Mouse (Mus musculus) limb, embryonic 10.5 days (tissue): ENCODE measurements around the gene Mtfp1. TPM values are rescaled to one million over a fixed set of nuclear protein-coding genes. Genes with fewer than 3 reads are reported as not detected.

ENCODE experiments used
- DNase-seq: peaks from one replicate; pipeline ENCODE4 v3.0.0-alpha.2; 2017; ENCODE audit warnings: low spot score
- H3K27ac ChIP-seq: fragments of 300-500 bp; sonication (generic); 2 replicates; pipeline ENCODE4 v1.5.1; 2016; ENCODE audit warnings: mild to moderate bottlenecking
- H3K27me3 ChIP-seq: fragments of 300-500 bp; sonication (generic); 2 replicates; pipeline ENCODE4 v1.6.1; 2016; ENCODE audit warnings: low read depth, mild to moderate bottlenecking; ENCODE audit not compliant: poor library complexity, severe bottlenecking
- H3K36me3 ChIP-seq: fragments of 300-500 bp; sonication (generic); 2 replicates; pipeline ENCODE4 v1.6.1; 2016; ENCODE audit warnings: mild to moderate bottlenecking, moderate library complexity
- H3K4me1 ChIP-seq: fragments of 300-500 bp; sonication (generic); 2 replicates; pipeline ENCODE4 v1.6.1; 2016
- H3K4me3 ChIP-seq: fragments of 300-500 bp; sonication (generic); 2 replicates; pipeline ENCODE4 v1.5.1; 2016; ENCODE audit warnings: mild to moderate bottlenecking, moderate library complexity
- H3K9me3 ChIP-seq: fragments of 300-500 bp; sonication (generic); replicated peaks from 2 replicates; pipeline ENCODE4 v1.6.1; 2016; ENCODE audit warnings: mild to moderate bottlenecking
- WGBS: fragments of 180-500 bp; shearing (Covaris S2); methylation state at CpG from one replicate; pipeline ENCODE4 v1.1.7; 2016; 5-methylcytosine and 5-hydroxymethylcytosine counted together
- polyA plus RNA-seq: library from polyadenylated mRNA; unstranded; fragments of >200 nt; fragmentation: Nextera tagmentation; extraction: Ambion mirVana; gene quantifications from 2 replicates; pipeline ENCODE4 v1.2.1, GENCODE M21; 2016

Mtfp1 gene
- polyA plus RNA-seq, 1 experiment from 2014 or later, result 12.5 TPM

DNA sequence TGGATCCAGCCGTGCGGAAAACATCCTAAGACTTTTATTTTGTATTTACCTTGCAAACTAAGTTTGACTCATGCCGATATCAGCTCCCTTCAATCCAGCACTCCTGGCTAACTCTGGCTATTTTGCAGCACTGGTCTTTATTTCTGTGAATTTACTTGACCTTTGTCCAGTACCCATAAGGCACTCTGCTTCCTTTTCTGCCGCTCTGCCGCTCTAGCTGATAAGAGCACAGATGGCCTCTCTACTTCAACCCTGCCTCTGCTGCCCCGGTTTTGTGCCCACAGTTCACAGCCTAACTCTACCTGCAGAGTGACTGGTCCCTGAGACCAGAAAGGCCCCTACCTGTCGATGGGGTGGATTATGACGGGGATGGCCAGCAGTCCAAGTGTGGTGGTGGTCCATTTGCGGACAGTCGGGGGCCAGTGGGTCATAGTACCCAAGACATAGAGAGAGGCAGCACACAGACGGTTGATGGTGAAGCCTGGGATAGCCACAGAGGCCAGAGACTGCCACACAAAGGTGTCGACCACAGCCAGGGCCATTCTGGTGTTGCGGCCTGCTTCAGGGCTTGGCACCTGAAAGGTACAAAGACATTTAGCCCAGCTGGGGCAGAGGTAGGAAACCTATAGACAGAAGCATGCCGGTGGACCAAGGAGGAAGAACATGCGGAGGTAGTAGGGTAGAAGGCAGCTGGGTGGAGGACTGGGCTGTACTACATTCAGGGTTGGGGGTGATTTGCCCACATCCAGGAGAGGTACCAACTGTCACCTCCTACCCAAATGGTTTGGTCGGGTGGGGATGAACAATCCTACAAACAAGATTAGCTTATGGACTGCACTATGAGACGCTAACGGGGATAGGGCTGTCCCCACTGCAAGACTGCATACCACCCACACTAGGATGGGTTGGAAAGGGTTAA lies 1.5 kb downstream of the Mtfp1 start:
- Histone ChIP-seq H3K9me3 (no peaks in the 10 kb centered on the region), H3K27ac (no peak overlapping the region), H3K27me3 (no peaks in the 10 kb centered on the region), H3K4me3 (peak overlapping the region; percentile 58; the same call in 1 of the 2 replicates), H3K4me1 (peaks cover 25% of the 10 kb centered on the region), H3K36me3 (peaks cover 18% of the 10 kb centered on the region)
- DNase-seq, result no peak
- WGBS, result 89% methylated on average over 18 of the region's 18 CpGs

DNA sequence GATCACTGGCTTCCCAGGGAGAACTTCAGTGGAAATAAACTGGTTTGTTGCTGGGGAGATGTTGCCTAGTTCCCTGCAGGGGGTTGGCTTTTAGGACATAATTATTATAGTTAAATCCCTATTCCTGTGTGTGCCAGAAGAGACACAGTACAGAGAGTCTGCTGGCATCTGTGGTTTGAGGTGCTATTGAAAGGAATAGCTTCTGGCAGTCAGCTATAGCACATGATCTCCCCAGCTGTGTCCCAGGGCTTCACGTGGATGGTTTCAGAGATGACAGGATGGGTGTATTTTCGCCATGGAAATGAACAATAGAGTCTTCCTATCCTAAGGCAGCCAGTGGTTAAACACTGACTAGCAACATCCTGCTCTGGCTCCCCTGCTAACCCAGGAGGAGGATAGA lies 8.0 kb downstream of the Mtfp1 start:
- Histone ChIP-seq H3K4me1 (no peaks in the 10 kb centered on the region), H3K9me3 (no peaks in the 10 kb centered on the region), H3K4me3 (no peak overlapping the region), H3K27ac (no peak overlapping the region), H3K27me3 (no peaks in the 10 kb centered on the region), H3K36me3 (peaks cover 16% of the 10 kb centered on the region)
- DNase-seq, result no peak
- 81% methylated on average over 2 of the region's 2 CpGs for WGBS

DNA sequence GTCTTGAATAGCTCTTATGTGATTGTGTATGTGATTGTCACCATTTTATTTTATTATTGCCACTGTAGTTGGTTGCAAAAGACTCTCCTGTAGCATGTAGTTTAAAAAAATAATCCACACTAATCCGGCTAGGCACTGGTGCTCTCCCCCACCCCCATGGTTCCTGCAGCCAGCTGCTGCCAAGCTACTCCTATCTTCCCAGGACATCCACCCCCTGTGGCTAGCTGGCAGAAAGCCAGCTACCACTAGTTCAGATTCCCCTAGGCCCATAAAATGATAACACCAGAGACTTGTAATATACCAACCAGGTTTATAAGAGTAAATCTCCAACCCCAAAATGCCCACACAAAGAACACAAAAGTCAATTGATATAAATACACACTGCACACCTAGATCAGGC lies 9.0 kb downstream of the Mtfp1 start:
- 68% methylated on average over 1 of the region's 1 CpGs for WGBS
- Histone ChIP-seq H3K4me1 (no peaks in the 10 kb centered on the region), H3K9me3 (no peaks in the 10 kb centered on the region), H3K36me3 (peaks cover 6% of the 10 kb centered on the region), H3K4me3 (no peak overlapping the region), H3K27ac (no peak overlapping the region), H3K27me3 (no peaks in the 10 kb centered on the region)
- no peak for DNase-seq

DNA sequence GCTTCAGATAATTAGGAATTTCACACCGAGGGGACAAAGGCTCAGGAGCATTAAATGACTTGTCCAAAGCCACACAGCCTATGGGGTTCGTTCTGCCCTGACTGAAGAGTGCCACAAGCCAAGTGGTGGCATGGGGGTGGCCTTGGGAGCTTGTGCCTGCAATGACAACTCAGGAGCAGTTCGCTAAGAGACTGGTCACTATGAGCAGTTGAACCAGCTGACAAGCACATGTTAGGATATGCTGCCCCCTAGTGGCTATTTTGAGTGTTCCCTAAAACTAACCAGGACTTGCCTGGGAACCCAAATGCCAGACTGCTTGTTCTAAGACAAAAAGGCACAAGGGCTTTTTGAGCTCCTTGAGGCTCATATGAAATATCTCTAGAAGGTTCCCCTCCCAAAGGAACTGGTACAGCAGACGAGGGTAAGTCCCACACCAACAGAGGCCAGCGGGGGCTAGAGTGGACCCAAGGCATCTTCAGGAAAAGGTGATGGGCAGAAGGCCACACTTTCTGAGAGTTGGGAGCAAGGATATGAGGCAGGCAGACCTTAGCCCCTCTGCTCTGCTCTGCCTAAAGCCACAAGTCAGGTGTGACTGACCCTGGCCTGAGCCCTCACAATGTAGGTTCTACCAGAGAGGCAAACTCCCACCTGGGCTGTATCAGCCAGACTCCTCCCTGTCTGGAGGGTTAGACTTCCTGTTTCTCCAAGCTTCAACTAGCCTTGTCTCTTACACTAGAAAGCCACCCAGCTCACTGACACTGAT lies 11.7 kb downstream of the Mtfp1 start:
- H3K27me3 ChIP-seq, result no peaks in the 10 kb centered on the region
- no peak overlapping the region for H3K27ac ChIP-seq
- no peaks in the 10 kb centered on the region for H3K36me3 ChIP-seq
- no peak overlapping the region for H3K4me3 ChIP-seq
- peak; percentile 63 for DNase-seq
- 37% methylated on average over 5 of the region's 5 CpGs for WGBS
- H3K9me3 ChIP-seq, result no peaks in the 10 kb centered on the region
- H3K4me1 ChIP-seq, result no peaks in the 10 kb centered on the region

DNA sequence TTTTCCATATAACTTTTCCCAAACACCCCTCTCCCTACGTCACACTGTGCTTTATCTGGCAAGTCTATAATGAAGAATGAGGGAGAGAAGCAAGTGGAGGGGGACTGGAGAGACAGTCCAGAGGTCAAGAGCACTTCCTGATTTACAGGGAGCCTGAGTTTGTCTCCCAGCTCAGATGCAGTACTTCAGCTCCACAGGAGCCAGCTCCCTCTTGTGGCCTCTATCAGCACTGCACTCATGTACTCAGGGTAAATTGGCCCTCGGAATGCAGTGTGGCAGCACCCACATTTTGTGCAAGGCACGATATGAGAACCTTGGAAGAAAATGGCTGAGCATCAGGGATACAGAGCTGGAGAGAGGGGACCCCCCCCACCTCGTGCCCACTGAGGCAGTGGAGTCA lies 15.0 kb downstream of the Mtfp1 start:
- WGBS, result 25% methylated on average over 4 of the region's 4 CpGs

DNA sequence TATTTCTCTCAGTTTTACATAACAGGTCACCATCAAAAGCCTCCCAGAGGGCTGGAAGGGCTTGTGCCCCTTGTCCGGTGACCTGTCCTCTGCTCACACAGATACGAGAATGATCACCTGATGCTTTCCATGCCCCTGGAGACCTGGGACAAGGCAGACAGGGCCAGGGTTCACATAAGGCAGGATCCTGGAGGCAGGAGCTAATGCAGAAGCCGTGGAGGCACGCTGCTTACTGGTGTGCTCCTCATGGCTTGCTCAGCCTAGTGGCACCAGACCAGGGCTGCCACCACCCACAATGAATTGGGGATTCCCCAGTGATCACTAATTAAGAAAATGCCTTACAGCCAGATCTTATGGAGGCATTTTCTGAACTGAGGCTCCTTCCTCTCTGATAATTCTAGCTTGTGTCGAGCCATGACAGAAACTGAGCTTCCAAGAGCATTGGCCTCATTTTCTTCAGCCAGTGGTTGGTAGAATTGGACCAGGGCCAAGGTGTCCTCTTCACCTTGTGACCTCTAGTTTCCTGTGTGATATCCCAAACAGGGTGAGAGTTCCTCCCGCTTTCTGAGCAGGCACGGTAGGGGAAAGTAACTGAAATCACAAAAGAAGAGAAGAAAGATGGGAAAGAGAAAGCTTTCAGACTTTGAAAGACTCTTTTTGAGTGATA lies 16.8 kb downstream of the Mtfp1 start:
- no peak for DNase-seq
- H3K4me3 ChIP-seq, result no peak overlapping the region
- H3K36me3 ChIP-seq, result no peaks in the 10 kb centered on the region
- no peaks in the 10 kb centered on the region for H3K9me3 ChIP-seq
- no peak overlapping the region for H3K27ac ChIP-seq
- no peaks in the 10 kb centered on the region for H3K27me3 ChIP-seq
- 83% methylated on average over 7 of the region's 7 CpGs for WGBS
- no peaks in the 10 kb centered on the region for H3K4me1 ChIP-seq

More for the DNA sequence above, 15.0 kb downstream of the Mtfp1 start:
- H3K27ac ChIP-seq, result no peak overlapping the region
- no peaks in the 10 kb centered on the region for H3K4me1 ChIP-seq
- peak; percentile 69 for DNase-seq
- H3K27me3 ChIP-seq, result no peaks in the 10 kb centered on the region
- no peaks in the 10 kb centered on the region for H3K36me3 ChIP-seq
- H3K4me3 ChIP-seq, result no peak overlapping the region
- no peaks in the 10 kb centered on the region for H3K9me3 ChIP-seq

DNA sequence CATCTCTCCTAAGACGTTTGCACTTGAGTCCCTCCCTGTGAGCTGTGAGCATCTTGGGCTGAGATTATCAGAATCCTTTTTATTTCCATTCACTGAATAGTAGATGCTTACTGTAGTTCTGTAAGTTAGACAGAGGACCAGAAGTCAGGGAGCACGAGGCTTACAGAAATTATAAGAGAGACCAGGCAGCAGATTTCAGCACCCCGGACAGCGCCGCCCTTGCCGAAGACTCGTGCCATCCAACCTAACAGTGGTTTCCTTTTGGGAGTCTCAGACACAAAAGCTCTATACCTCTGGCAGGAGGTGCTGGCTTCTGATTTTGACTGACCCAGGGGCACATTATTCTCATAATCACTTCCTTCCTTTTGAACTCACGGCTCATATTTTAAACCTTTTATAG lies 18.6 kb downstream of the Mtfp1 start:
- Histone ChIP-seq H3K27ac (no peak overlapping the region), H3K4me1 (no peaks in the 10 kb centered on the region), H3K36me3 (no peaks in the 10 kb centered on the region), H3K4me3 (no peak overlapping the region), H3K9me3 (no peaks in the 10 kb centered on the region), H3K27me3 (no peaks in the 10 kb centered on the region)
- 15% methylated on average over 8 of the region's 8 CpGs for WGBS
- peak; percentile 89 for DNase-seq

DNA sequence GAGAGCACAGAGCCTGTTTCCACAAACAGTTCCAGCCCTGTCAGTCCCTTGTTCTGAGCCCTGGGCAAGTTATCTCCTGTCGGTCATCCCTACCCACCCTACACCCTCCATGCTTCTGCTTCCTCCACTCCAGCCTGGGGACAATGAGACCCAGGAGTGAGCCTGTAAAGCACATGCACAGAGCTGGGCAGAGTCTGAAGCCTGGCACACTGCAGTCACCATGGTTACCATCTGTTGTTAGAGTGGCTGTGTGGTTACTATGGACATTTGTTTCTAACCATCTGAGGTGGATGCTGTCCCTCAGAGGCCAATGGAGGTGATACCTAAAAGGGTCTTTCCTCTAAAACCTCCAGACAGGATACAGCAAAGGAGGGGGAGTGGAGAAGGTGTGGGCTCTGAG lies 25.6 kb downstream of the Mtfp1 start:
- H3K4me3 ChIP-seq, result no peak overlapping the region
- H3K27me3 ChIP-seq, result no peaks in the 10 kb centered on the region
- H3K27ac ChIP-seq, result no peak overlapping the region
- DNase-seq, result no peak
- H3K36me3 ChIP-seq, result no peaks in the 10 kb centered on the region
- no peaks in the 10 kb centered on the region for H3K9me3 ChIP-seq
- WGBS, result 84% methylated on average over 1 of the region's 1 CpGs
- no peaks in the 10 kb centered on the region for H3K4me1 ChIP-seq

DNA sequence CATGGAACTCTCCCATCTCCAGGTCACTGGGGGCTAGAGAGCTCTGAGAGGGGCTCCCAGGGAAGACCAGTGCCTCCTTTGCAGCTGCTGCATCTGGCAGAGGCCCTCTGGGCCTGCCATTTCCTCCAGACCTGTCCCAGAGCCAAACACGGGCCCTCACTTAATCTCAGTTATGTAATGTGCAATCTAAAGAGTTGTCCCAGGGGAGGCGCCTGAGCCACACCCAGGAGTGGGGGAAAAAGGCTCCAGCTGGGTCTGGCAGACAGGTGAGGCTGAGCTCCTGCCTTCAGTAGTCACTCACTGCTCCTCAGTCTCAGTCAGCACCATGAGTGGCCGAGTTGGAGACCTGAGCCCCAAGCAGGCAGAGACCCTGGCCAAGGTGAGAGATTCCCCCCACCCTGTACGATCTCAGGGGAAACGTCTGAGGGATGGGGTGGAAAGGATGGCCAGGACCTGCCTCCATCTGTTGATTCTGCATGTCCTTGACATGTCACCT lies 30.6 kb downstream of the Mtfp1 start, which contains the start of gene Sec14l3:
Sec14l3 (plus strand) TSS at position 215 of the 496 bp plus-strand sequence.
- WGBS, result 71% methylated on average over 5 of the region's 5 CpGs
- Histone ChIP-seq H3K4me1 (peaks cover 6% of the 10 kb centered on the region; the same call in 1 of the 2 replicates), H3K9me3 (no peaks in the 10 kb centered on the region), H3K36me3 (no peaks in the 10 kb centered on the region), H3K27me3 (no peaks in the 10 kb centered on the region), H3K27ac (no peak within 1 kb of the TSS), H3K4me3 (no peak within 1 kb of the TSS)
- DNase-seq, result no peak

DNA sequence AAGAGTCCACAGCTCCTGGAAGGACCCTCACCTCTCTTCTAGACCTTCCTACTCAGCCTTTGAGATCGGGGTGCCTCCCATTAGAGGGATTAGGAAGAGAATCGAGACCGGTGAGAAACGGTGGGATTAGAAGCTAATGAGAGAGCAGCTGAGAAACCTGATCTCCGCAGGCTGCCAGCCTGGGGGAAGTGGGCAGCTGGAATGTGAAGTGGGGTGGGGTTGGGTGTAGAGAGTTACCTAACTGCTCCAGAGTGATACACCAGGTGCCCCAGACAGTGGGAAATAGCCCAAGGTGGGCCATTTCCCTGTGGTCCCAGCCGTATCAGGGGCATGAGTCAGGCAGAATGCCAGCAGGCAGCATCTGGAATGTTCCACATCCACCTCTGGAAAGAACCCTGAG lies 32.3 kb downstream of the Mtfp1 start:
- Histone ChIP-seq H3K27ac (no peak overlapping the region), H3K4me1 (peaks cover 6% of the 10 kb centered on the region; the same call in 1 of the 2 replicates), H3K4me3 (no peak overlapping the region), H3K36me3 (no peaks in the 10 kb centered on the region), H3K9me3 (no peaks in the 10 kb centered on the region), H3K27me3 (no peaks in the 10 kb centered on the region)
- DNase-seq, result no peak
- 48% methylated on average over 6 of the region's 6 CpGs for WGBS

DNA sequence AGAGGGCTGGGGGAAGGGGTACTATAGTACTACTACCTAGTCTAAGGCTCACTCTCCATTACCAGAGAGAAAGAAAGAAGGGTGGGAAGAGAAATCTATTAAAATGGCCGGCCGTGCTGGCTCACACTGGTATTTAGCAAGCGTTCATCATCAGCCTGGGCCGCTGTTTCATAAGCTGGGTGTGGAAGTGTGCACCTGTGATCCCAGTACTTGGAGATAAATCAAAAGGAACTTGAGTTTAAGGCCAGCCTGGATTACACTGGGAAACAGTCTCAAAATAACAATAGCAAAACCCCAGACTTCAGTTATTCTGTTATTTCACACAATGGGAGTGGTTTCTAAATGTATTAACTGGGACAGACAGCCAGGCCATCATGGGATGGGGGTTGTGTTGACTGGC lies 32.7 kb downstream of the Mtfp1 start:
- peaks cover 6% of the 10 kb centered on the region; the same call in 1 of the 2 replicates for H3K4me1 ChIP-seq
- no peaks in the 10 kb centered on the region for H3K27me3 ChIP-seq
- 96% methylated on average over 4 of the region's 4 CpGs for WGBS
- H3K9me3 ChIP-seq, result no peaks in the 10 kb centered on the region
- no peak for DNase-seq
- H3K27ac ChIP-seq, result no peak overlapping the region
- no peak overlapping the region for H3K4me3 ChIP-seq
- H3K36me3 ChIP-seq, result no peaks in the 10 kb centered on the region

DNA sequence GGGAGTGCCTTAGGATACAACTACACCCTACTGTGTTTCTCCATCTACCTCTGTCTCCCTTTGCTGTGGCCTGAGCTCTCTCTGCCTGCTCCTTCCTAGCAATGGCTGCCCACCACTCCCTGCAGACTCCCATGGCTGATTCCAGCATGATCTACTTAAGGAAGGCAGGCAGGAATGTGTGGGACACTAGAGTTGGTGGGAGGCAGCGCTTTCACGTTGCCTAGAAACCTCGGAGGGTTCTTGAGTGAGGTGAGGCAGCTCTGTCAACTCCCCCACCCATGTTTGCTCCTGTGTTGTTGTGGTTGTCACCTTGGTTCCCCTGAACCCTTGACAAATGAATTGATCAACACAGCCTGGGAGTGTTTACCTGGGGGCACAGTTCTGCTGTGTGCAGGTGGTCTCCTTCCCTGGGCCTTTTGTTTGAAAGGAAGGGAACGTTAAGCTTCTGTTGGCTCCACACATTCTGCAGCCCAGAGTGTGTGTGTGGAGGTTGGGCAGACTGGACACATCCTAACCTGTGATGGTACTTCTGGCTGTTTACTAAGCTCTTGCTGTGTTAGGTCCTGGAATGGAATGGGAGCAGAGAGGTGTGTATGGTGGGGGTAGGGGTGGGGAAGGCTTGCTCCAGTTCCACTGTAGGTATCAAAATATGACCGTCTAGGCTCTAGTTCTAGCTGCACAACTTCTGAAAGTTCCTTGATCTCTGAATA lies 34.2 kb downstream of the Mtfp1 start:
- no peak for DNase-seq
- WGBS, result 84% methylated on average over 5 of the region's 5 CpGs

More for the DNA sequence above, 34.2 kb downstream of the Mtfp1 start:
- H3K36me3 ChIP-seq, result no peaks in the 10 kb centered on the region
- no peak overlapping the region for H3K27ac ChIP-seq
- H3K27me3 ChIP-seq, result no peaks in the 10 kb centered on the region
- H3K9me3 ChIP-seq, result no peaks in the 10 kb centered on the region
- H3K4me1 ChIP-seq, result peaks cover 6% of the 10 kb centered on the region; the same call in 1 of the 2 replicates
- H3K4me3 ChIP-seq, result no peak overlapping the region
